Mouse (Mus musculus) olfactory bulb, adult 2 months (tissue): ENCODE data around the gene Tenm2.

ENCODE experiments used
- CTCF ChIP-seq: fragments of 200-500 bp; IDR thresholded peaks from 2 replicates; pipeline ENCODE4 v1.5.1; 2012; ENCODE audit warnings: low read depth, mild to moderate bottlenecking, low read length, moderate library complexity; ENCODE audit not compliant: insufficient read depth
- POLR2A ChIP-seq: fragments of 200-500 bp; IDR thresholded peaks from 2 replicates; pipeline ENCODE4 v1.6.1; 2012; ENCODE audit warnings: mild to moderate bottlenecking, low read depth, low read length, moderate library complexity; ENCODE audit not compliant: insufficient read depth

- no peak for TF ChIP-seq POLR2A
- TF ChIP-seq CTCF = no peak
Observed at GRCm38 (mm10) chr11:36424959-36425358, 810.8 kb downstream of the Tenm2 start.
